Mouse (Mus musculus) midbrain, embryonic 11.5 days (tissue): Measurements from ENCODE around the gene Pomgnt1. TPM values are rescaled to one million over a fixed set of nuclear protein-coding genes. Genes with fewer than 3 reads are reported as not detected.

Experiments
- ATAC-seq: fragments of 200-750 bp; cut with Nextera tagmentation; 2 replicates; pipeline ENCODE4 v1.8.0; 2017; ENCODE audit warnings: moderate TSS enrichment, moderate library complexity; ENCODE audit not compliant: low FRiP score
- DNase-seq: peaks from one replicate; pipeline ENCODE4 v3.0.0; 2015; ENCODE audit warnings: low spot score; ENCODE audit errors: missing footprints
- H3K27ac ChIP-seq: fragments of 300-500 bp; sonication (generic); 2 replicates; pipeline ENCODE4 v1.5.1; 2014; ENCODE audit warnings: low read depth, low read length
- H3K27me3 ChIP-seq: fragments of 300-500 bp; sonication (generic); 2 replicates; pipeline ENCODE4 v1.6.1; 2014; ENCODE audit warnings: mild to moderate bottlenecking, low read length, moderate library complexity, mixed read lengths; ENCODE audit not compliant: control insufficient read depth, insufficient read depth
- H3K36me3 ChIP-seq: fragments of 300-500 bp; sonication (generic); 2 replicates; pipeline ENCODE4 v1.6.1; 2014; ENCODE audit warnings: mild to moderate bottlenecking, low read length, moderate library complexity, mixed read lengths; ENCODE audit not compliant: control insufficient read depth, insufficient read depth
- H3K4me1 ChIP-seq: fragments of 300-500 bp; sonication (generic); 2 replicates; pipeline ENCODE4 v1.6.1; 2014; ENCODE audit warnings: low read length; ENCODE audit not compliant: control insufficient read depth, insufficient read depth
- H3K4me2 ChIP-seq: fragments of 300-500 bp; sonication (generic); 2 replicates; pipeline ENCODE4 v1.6.1; 2014; ENCODE audit warnings: mild to moderate bottlenecking, moderate library complexity
- H3K4me3 ChIP-seq: fragments of 300-500 bp; sonication (generic); 2 replicates; pipeline ENCODE4 v1.5.1; 2014; ENCODE audit warnings: low read depth, low read length
- H3K9ac ChIP-seq: fragments of 300-500 bp; sonication (generic); 2 replicates; pipeline ENCODE4 v1.6.1; 2014; ENCODE audit warnings: low read length
- H3K9me3 ChIP-seq: fragments of 300-500 bp; sonication (generic); 2 replicates; pipeline ENCODE4 v1.6.1; 2016; ENCODE audit warnings: low read length; ENCODE audit not compliant: control insufficient read depth
- WGBS: fragments of 180-500 bp; shearing (Covaris S2); extraction: QIAGEN DNeasy Blood & Tissue Kit; methylation state at CpG from one replicate; pipeline ENCODE4 v1.1.7; 2014; 5-methylcytosine and 5-hydroxymethylcytosine counted together
- polyA plus RNA-seq: library from polyadenylated mRNA; unstranded; fragments of >200 nt; fragmentation: Nextera tagmentation; extraction: Ambion mirVana; gene quantifications from 2 replicates; pipeline ENCODE4 v1.2.1, GENCODE M21; 2014

Gene Pomgnt1
- polyA plus RNA-seq, 1 experiment from 2014 or later: 48.4 TPM

DNA sequence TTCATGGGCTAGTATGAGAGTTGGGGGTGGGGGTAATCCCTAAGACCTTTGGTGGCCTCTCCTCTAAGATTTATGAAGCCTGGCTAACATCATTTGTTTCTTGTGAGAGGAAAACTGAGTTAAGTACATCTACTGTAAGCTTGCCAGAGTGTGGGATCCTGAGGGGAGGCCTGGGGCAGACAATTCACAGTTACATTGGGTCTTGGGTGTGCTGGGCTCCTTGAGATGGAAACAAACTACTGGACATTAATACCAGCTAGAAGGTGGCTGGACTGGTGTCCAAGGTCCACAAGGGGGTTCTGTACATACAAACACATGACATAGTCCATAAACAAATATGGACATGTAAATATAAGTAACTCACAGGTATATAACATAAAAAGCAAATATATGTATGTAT lies 51.5 kb downstream of the Pomgnt1 start:
- Histone ChIP-seq H3K4me1 (peaks cover 10% of the 10 kb centered on the region), H3K9ac (no peak overlapping the region), H3K4me3 (no peak overlapping the region), H3K4me2 (no peak overlapping the region), H3K27ac (no peak overlapping the region), H3K36me3 (no peaks in the 10 kb centered on the region), H3K9me3 (no peaks in the 10 kb centered on the region), H3K27me3 (no peaks in the 10 kb centered on the region)
- no peak for DNase-seq
- no peak for ATAC-seq

- Histone ChIP-seq H3K9ac (no peak overlapping the region), H3K4me1 (peaks cover 10% of the 10 kb centered on the region), H3K4me2 (no peak overlapping the region), H3K4me3 (no peak overlapping the region), H3K9me3 (no peaks in the 10 kb centered on the region), H3K27ac (no peak overlapping the region), H3K36me3 (no peaks in the 10 kb centered on the region), H3K27me3 (no peaks in the 10 kb centered on the region)
- no peak for ATAC-seq
- WGBS: 74% methylated on average over 7 of the region's 7 CpGs
- DNase-seq: no peak
Measured at GRCm38 (mm10) chr4:116175711-116176542, 52.3 kb downstream of the Pomgnt1 start.

GRCm38 (mm10) chr4:116176543-116176988 lies 52.9 kb downstream of the Pomgnt1 start:
- H3K9me3 ChIP-seq: no peaks in the 10 kb centered on the region
- H3K4me1 ChIP-seq: peaks cover 10% of the 10 kb centered on the region
- ATAC-seq (peak; percentile 70), DNase-seq (peak; percentile 93)
- H3K27me3 ChIP-seq: no peaks in the 10 kb centered on the region
- H3K9ac ChIP-seq: no peak overlapping the region
- H3K27ac ChIP-seq: no peak overlapping the region; the same call in 1 of the 2 replicates
- WGBS: 25% methylated on average over 10 of the region's 10 CpGs
- H3K36me3 ChIP-seq: no peaks in the 10 kb centered on the region
- no peak overlapping the region for H3K4me3 ChIP-seq
- peak overlapping the region; percentile 27; the same call in 1 of the 2 replicates for H3K4me2 ChIP-seq

GRCm38 (mm10) chr4:116177140-116177539 lies 53.5 kb downstream of the Pomgnt1 start:
- 0 out of 2 replicates have a peak, but pooled peaks have one; percentile 26 for ATAC-seq

GRCm38 (mm10) chr4:116182079-116182478 lies 58.4 kb downstream of the Pomgnt1 start:
- ATAC-seq: no peak
- Histone ChIP-seq H3K4me2 (no peak overlapping the region), H3K9ac (no peak overlapping the region), H3K9me3 (no peaks in the 10 kb centered on the region), H3K27ac (no peak overlapping the region), H3K4me1 (peaks cover 3% of the 10 kb centered on the region; the same call in 1 of the 2 replicates), H3K27me3 (no peaks in the 10 kb centered on the region), H3K36me3 (no peaks in the 10 kb centered on the region), H3K4me3 (no peak overlapping the region)
- 14% methylated on average over 3 of the region's 3 CpGs for WGBS
- DNase-seq: no peak

More at GRCm38 (mm10) chr4:116177140-116177539, 53.5 kb downstream of the Pomgnt1 start:
- Histone ChIP-seq H3K27ac (no peak overlapping the region), H3K4me1 (peaks cover 10% of the 10 kb centered on the region), H3K9ac (0 out of 2 replicates have a peak overlapping the region, but pooled peaks have one; percentile 33), H3K36me3 (no peaks in the 10 kb centered on the region), H3K4me2 (no peak overlapping the region), H3K9me3 (no peaks in the 10 kb centered on the region), H3K27me3 (no peaks in the 10 kb centered on the region), H3K4me3 (no peak overlapping the region)
- DNase-seq: peak; percentile 89
- 33% methylated on average over 5 of the region's 5 CpGs for WGBS

DNA sequence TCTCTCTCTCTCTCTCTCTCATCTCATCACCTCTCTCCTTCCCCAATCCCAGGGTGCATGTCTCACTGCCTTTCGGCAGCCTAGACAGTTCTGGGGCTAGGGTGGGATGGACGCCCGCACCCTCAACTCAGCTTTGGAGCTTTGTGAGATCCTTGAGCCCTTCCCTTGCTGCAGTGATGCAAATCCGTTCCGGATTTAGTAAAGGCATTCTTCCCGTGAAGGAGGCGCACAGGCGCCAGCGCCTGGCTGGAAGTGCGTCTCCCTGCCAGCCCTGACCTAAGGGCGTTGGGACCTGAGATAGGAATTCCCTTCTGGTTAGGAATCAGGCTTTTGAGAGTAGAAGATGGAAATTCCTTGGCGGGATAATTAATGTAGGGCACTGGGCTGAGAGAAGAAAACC lies 59.1 kb downstream of the Pomgnt1 start:
- ATAC-seq: peak; percentile 44; the same call in 1 of the 2 replicates
- WGBS: 1% methylated on average over 12 of the region's 12 CpGs
- Histone ChIP-seq H3K4me3 (no peak overlapping the region), H3K4me1 (no peaks in the 10 kb centered on the region), H3K4me2 (peak overlapping the region; percentile 25; the same call in 1 of the 2 replicates), H3K9ac (peak overlapping the region; percentile 29; the same call in 1 of the 2 replicates), H3K27ac (no peak overlapping the region), H3K27me3 (no peaks in the 10 kb centered on the region), H3K9me3 (no peaks in the 10 kb centered on the region), H3K36me3 (no peaks in the 10 kb centered on the region)
- DNase-seq: peak; percentile 91

GRCm38 (mm10) chr4:116185083-116185482 lies 61.4 kb downstream of the Pomgnt1 start:
- no peak for ATAC-seq
- no peak for DNase-seq
- no peaks in the 10 kb centered on the region for H3K9me3 ChIP-seq
- 91% methylated on average over 4 of the region's 4 CpGs for WGBS
- H3K27ac ChIP-seq: no peak overlapping the region
- no peaks in the 10 kb centered on the region for H3K4me1 ChIP-seq
- H3K4me2 ChIP-seq: no peak overlapping the region
- no peak overlapping the region for H3K4me3 ChIP-seq
- no peaks in the 10 kb centered on the region for H3K36me3 ChIP-seq
- H3K9ac ChIP-seq: no peak overlapping the region
- no peaks in the 10 kb centered on the region for H3K27me3 ChIP-seq

GRCm38 (mm10) chr4:116192286-116192835 lies 68.7 kb downstream of the Pomgnt1 start:
- H3K4me3 ChIP-seq: no peak overlapping the region
- H3K4me2 ChIP-seq: no peak overlapping the region
- no peaks in the 10 kb centered on the region for H3K27me3 ChIP-seq
- no peaks in the 10 kb centered on the region for H3K36me3 ChIP-seq
- H3K27ac ChIP-seq: no peak overlapping the region
- DNase-seq: no peak
- H3K9ac ChIP-seq: no peak overlapping the region
- H3K4me1 ChIP-seq: no peaks in the 10 kb centered on the region
- ATAC-seq: no peak
- no peaks in the 10 kb centered on the region for H3K9me3 ChIP-seq
- 75% methylated on average over 4 of the region's 4 CpGs for WGBS
